ENCODE assay signal across 10 mouse cellular contexts in the genomic region with DNA sequence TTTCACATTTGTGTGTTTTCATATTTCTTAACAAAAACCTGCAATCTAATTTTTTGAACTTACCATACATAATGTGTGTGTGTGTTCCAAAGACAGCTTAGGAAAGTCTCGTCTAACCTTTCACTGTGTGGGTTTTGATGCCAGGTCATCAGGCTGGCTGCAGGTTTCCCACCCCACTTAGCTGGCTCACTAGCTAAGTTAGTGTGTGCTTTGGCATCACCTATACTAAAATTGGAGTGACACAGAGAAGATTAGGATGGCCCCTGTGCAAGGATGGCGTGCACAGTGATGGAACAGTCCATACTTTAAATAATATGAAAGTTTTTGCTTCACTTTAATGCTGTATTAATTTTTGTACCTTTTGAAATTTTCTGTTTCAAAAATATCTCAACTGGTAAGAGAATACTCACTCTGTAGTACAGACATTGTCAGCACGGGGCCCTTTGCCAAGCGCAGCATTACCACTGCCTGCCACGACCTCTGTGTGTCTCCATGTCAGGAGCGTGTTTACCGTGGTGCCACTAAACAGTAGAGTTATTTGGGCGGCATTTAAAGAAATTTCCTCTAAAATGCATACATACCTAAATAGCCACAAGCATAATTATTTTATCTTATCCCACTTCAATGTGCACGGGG.
"Had no signal": no experiment of that assay in that cellular context is flagged by ENCODE, and none has a peak within 500 bp of the region (broad histone marks: within the 10 kb centered on the region; RNA-seq: fewer than 3 reads in every experiment).

No protein-coding gene starts in this region.

- H3K36me3 ChIP-seq: kidney, embryonic 15.5 days; limb, embryonic 15.5 days; liver, embryonic 12.5 days; midbrain, embryonic 12.5 days; neural tube, embryonic 15.5 days had no signal

- H3K27me3 ChIP-seq: kidney, embryonic 15.5 days; limb, embryonic 15.5 days; liver, embryonic 12.5 days; megakaryocyte, embryonic 14.5 days; midbrain, embryonic 12.5 days; neural tube, embryonic 15.5 days had no signal

- H3K9ac ChIP-seq: kidney, embryonic 15.5 days; limb, embryonic 15.5 days; liver, embryonic 12.5 days; lung, embryonic 14.5 days; midbrain, embryonic 12.5 days; neural tube, embryonic 15.5 days had no signal

- H3K9me3 ChIP-seq: kidney, embryonic 15.5 days; limb, embryonic 15.5 days; liver, embryonic 12.5 days; midbrain, embryonic 12.5 days; neural tube, embryonic 15.5 days had no signal

- H3K4me3 ChIP-seq: kidney, embryonic 15.5 days; limb, embryonic 15.5 days; liver, embryonic 12.5 days; megakaryocyte, embryonic 14.5 days; midbrain, embryonic 12.5 days; neural tube, embryonic 15.5 days had no signal

- H3K27ac ChIP-seq: kidney, embryonic 15.5 days; limb, embryonic 15.5 days; liver, embryonic 12.5 days; macrophage; midbrain, embryonic 12.5 days; neural tube, embryonic 15.5 days had no signal

- DNase-seq: right cerebral cortex, adult 18-20 months; right cerebral cortex, postnatal 25 days had no signal

- H3K4me2 ChIP-seq: kidney, embryonic 15.5 days; limb, embryonic 15.5 days; liver, embryonic 12.5 days; lung, embryonic 14.5 days; midbrain, embryonic 12.5 days; neural tube, embryonic 15.5 days had no signal
